Mouse (Mus musculus) lung, adult 2 months (tissue): ENCODE data around the gene Wfikkn1.

Source experiments
- CTCF ChIP-seq: fragments of 200-500 bp; IDR thresholded peaks from 2 replicates; pipeline ENCODE4 v1.5.1; 2011; ENCODE audit warnings: mild to moderate bottlenecking, low read length, control low read depth; ENCODE audit not compliant: insufficient read depth
- POLR2A ChIP-seq: fragments of 200-500 bp; IDR thresholded peaks from 2 replicates; pipeline ENCODE4 v1.6.1; 2011; ENCODE audit warnings: low read depth, mild to moderate bottlenecking, control low read depth, low read length, borderline replicate concordance; ENCODE audit errors: extremely low read depth

- TF ChIP-seq POLR2A (no peak), CTCF (no peak)
Measured at GRCm38 (mm10) chr17:25913186-25913876, 32.7 kb upstream of the Wfikkn1 start.
